ENCODE assay signal across 16 mouse cellular contexts in the genomic region with DNA sequence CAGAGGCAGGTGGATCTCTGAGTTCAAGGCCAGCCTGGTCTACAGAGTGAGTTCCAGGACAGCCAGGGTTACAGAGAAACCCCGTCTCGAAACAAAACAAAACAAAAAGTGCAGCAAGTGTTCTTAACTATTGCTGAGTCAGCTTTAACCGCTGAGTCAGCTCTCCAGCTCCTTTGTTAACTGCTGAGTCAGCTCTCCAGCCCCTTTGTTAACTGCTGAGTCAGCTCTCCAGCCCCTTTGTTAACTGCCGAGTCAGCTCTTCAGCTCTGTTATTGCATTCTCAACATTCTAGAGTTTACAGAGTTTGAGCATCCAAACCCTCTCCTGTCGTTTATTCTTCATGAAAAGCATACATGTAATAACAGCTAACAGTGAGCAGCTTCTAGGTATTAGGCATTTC.
"Had no signal": no experiment of that assay in that cellular context is flagged by ENCODE, and none has a peak within 500 bp of the region (broad histone marks: within the 10 kb centered on the region; RNA-seq: fewer than 3 reads in every experiment).

No protein-coding gene starts in this region.

- H3K4me2 ChIP-seq: limb, embryonic 15.5 days; liver, embryonic 15.5 days; lung, embryonic 15.5 days; midbrain, embryonic 12.5 days; stomach, embryonic 15.5 days had no signal

- H3K9ac ChIP-seq: limb, embryonic 15.5 days; liver, embryonic 15.5 days; lung, embryonic 15.5 days; midbrain, embryonic 12.5 days; stomach, embryonic 15.5 days had no signal

- H3K9me3 ChIP-seq: limb, embryonic 15.5 days; liver, embryonic 15.5 days; lung, embryonic 15.5 days; midbrain, embryonic 12.5 days; stomach, embryonic 15.5 days had no signal

- H3K27me3 ChIP-seq: limb, embryonic 15.5 days; liver, embryonic 15.5 days; lung, embryonic 15.5 days; megakaryocyte, embryonic 14.5 days; midbrain, embryonic 12.5 days; stomach, embryonic 15.5 days had no signal

- ATAC-seq: midbrain, embryonic 16.5 days had no signal

- H3K27ac ChIP-seq: kidney, postnatal 0 days; limb, embryonic 15.5 days; liver, embryonic 15.5 days; lung, embryonic 15.5 days; macrophage; midbrain, embryonic 12.5 days; stomach, embryonic 15.5 days had no signal

- H3K4me3 ChIP-seq: limb, embryonic 15.5 days; liver, embryonic 15.5 days; lung, embryonic 15.5 days; megakaryocyte, embryonic 14.5 days; midbrain, embryonic 12.5 days; stomach, embryonic 15.5 days had no signal

- H3K36me3 ChIP-seq: limb, embryonic 15.5 days; liver, embryonic 15.5 days; lung, embryonic 15.5 days; midbrain, embryonic 12.5 days; stomach, embryonic 15.5 days had no signal

- H3K4me1 ChIP-seq: limb, embryonic 15.5 days; liver, embryonic 15.5 days; lung, embryonic 15.5 days; megakaryocyte, embryonic 14.5 days; midbrain, embryonic 12.5 days; stomach, embryonic 15.5 days had no signal

- DNase-seq: kidney, postnatal 36 days; layer of hippocampus, adult 9-11 months; layer of hippocampus, postnatal 36 days; lung, postnatal 14 days; right cerebral cortex, postnatal 14 days; thymus, adult 2 months; thymus, postnatal 25 days had no signal
